8 mouse cellular contexts compared by ENCODE assay signal in genomic region chr12:67220041-67220440, GRCm38 (mm10). TPM values are rescaled to one million over a fixed set of nuclear protein-coding genes. Genes with fewer than 3 reads are reported as not detected.
DNase-seq lines count a peak whose midpoint lies in the region; ATAC-seq and TF ChIP-seq lines count a peak whose summit lies in the region.
"Had no signal": no experiment of that assay in that cellular context is flagged by ENCODE, and none has a peak within 500 bp of the region (broad histone marks: within the 10 kb centered on the region; RNA-seq: fewer than 3 reads in every experiment).

No protein-coding gene starts in this region.

- H3K4me3 ChIP-seq in left cerebral cortex, adult 2 months, result peak overlapping the region; percentile 96
- peak overlapping the region; percentile 76 for H3K4me3 ChIP-seq in forebrain, embryonic 14.5 days (ENCODE audit: low read depth, low read length)
- H3K4me3 ChIP-seq in limb, embryonic 10.5 days, result peak overlapping the region; percentile 68
- no peak overlapping the region for H3K4me3 ChIP-seq in stomach, embryonic 14.5 days (ENCODE audit: low read depth, low read length)

- H3K9me3 ChIP-seq in forebrain, embryonic 14.5 days (replicated peaks; ENCODE audit: control insufficient read depth, low read length), result no peaks in the 10 kb centered on the region
- H3K9me3 ChIP-seq in limb, embryonic 10.5 days (replicated peaks), result no peaks in the 10 kb centered on the region
- no peaks in the 10 kb centered on the region for H3K9me3 ChIP-seq in stomach, embryonic 14.5 days (ENCODE audit: control insufficient read depth, low read depth, low read length)

- WGBS in forebrain, embryonic 14.5 days, result 0% methylated on average over 6 of the region's 6 CpGs
- 2% methylated on average over 6 of the region's 6 CpGs for WGBS in limb, embryonic 10.5 days
- WGBS in stomach, embryonic 14.5 days, result 10% methylated on average over 6 of the region's 6 CpGs

- peak overlapping the region; percentile 95 for H3K4me2 ChIP-seq in forebrain, embryonic 14.5 days (ENCODE audit: low read length)
- H3K4me2 ChIP-seq in stomach, embryonic 14.5 days (replicated peaks; ENCODE audit: low read depth, low read length), result peak overlapping the region; percentile 98

- peak overlapping the region; percentile 81 for H3K27ac ChIP-seq in left cerebral cortex, adult 2 months
- no peak overlapping the region for H3K27ac ChIP-seq in forebrain, embryonic 14.5 days (ENCODE audit: low read depth, low read length)
- H3K27ac ChIP-seq in limb, embryonic 10.5 days, result no peak overlapping the region
- no peak overlapping the region for H3K27ac ChIP-seq in stomach, embryonic 14.5 days (ENCODE audit: low read length)

- intact Hi-C loops in left cerebral cortex, adult 2 months (cut with DNase I), result loop anchor here (5.0 to 10.0 kb wide), 4 partner anchors 128 to 1815 kb away; no protein-coding TSS in a partner anchor
- intact Hi-C loops in left cerebral cortex, postnatal 10 days (cut with DNase I), result loop anchor here (10.0 kb wide), 2 partner anchors 1285 to 1815 kb away; no protein-coding TSS in a partner anchor

- H3K4me1 ChIP-seq in forebrain, embryonic 14.5 days (ENCODE audit: control insufficient read depth, insufficient read depth, low read length), result no peaks in the 10 kb centered on the region; the same call in 1 of the 2 replicates
- H3K4me1 ChIP-seq in limb, embryonic 10.5 days, result peaks cover 26% of the 10 kb centered on the region
- H3K4me1 ChIP-seq in stomach, embryonic 14.5 days (ENCODE audit: control insufficient read depth, insufficient read depth, low read length), result no peaks in the 10 kb centered on the region

- no peaks in the 10 kb centered on the region for H3K27me3 ChIP-seq in forebrain, embryonic 14.5 days (replicated peaks; ENCODE audit: control insufficient read depth, insufficient read depth, low read length)
- peaks cover 61% of the 10 kb centered on the region for H3K27me3 ChIP-seq in limb, embryonic 10.5 days (ENCODE audit: low read depth, poor library complexity, severe bottlenecking)
- H3K27me3 ChIP-seq in stomach, embryonic 14.5 days (ENCODE audit: control insufficient read depth, insufficient read depth, low read length), result peaks cover 6% of the 10 kb centered on the region; the same call in 1 of the 2 replicates

- H3K36me3 ChIP-seq in forebrain, embryonic 14.5 days (ENCODE audit: control insufficient read depth, insufficient read depth, low read length), result no peaks in the 10 kb centered on the region
- no peaks in the 10 kb centered on the region for H3K36me3 ChIP-seq in limb, embryonic 10.5 days
- no peaks in the 10 kb centered on the region for H3K36me3 ChIP-seq in stomach, embryonic 14.5 days (ENCODE audit: control insufficient read depth, insufficient read depth, low read length)

- peak overlapping the region; percentile 86; the same call in 1 of the 2 replicates for H3K9ac ChIP-seq in forebrain, embryonic 14.5 days (ENCODE audit: low read length)
- no peak overlapping the region for H3K9ac ChIP-seq in stomach, embryonic 14.5 days (replicated peaks; ENCODE audit: low read depth, low read length)

- no peak for DNase-seq in left cerebral cortex, adult 2 months (ENCODE audit: extremely low spot score in 1 of 2, low spot score in 2 of 2)
- DNase-seq in left cerebral cortex, postnatal 10 days (ENCODE audit: extremely low spot score in 1 of 2, low spot score in 2 of 2), result no peak
- peak; percentile 51 for DNase-seq in forebrain, embryonic 14.5 days (ENCODE audit: low spot score)
- DNase-seq in limb, embryonic 10.5 days (ENCODE audit: low spot score), result peak; percentile 29
- no peak for DNase-seq in urinary bladder, postnatal 14 days (ENCODE audit: low spot score)
- no peak for DNase-seq in lung, postnatal 4 days

- no peak for ATAC-seq in forebrain, embryonic 14.5 days
- ATAC-seq in stomach, embryonic 14.5 days (ENCODE audit: insufficient number of reproducible peaks, insufficient read depth, low FRiP score, low read depth), result no peak

- no peak for TF ChIP-seq CTCF in left cerebral cortex, adult 2 months (IDR thresholded peaks at IDR 0.05)

RNA-seq across cellular contexts. Expression of gene Mdga2, which starts 2.3 kb away (rescaled TPM):
- 10 to 100 TPM; 56.1 to 58.6 TPM for total RNA-seq in left cerebral cortex, adult 2 months (2021)
- 10 to 100 TPM; 57.7 to 65.1 TPM for total RNA-seq in left cerebral cortex, postnatal 10 days (2021)
- 8.7 and 14.7 TPM in 2 replicates for polyA plus RNA-seq in forebrain, embryonic 14.5 days (2014; fragmentation: Nextera tagmentation; extraction: Ambion mirVana)
- 0.38 and 0.53 TPM in 2 replicates for polyA plus RNA-seq in limb, embryonic 10.5 days (2016; fragmentation: Nextera tagmentation; extraction: Ambion mirVana)
- polyA plus RNA-seq in stomach, embryonic 14.5 days (2014; fragmentation: Nextera tagmentation; extraction: Ambion mirVana), result 1.7 and 2.2 TPM in 2 replicates
- total RNA-seq: neutrophil, adult 5-6 weeks had no signal

Comparison
In these comparisons a context has a peak if more than half of its experiments do, and no peak if none do; other contexts are left out.
1. DNase-seq: peak in forebrain, embryonic 14.5 days (single experiment) and limb, embryonic 10.5 days (single experiment); none in left cerebral cortex, adult 2 months (0 of 2), left cerebral cortex, postnatal 10 days (0 of 2), urinary bladder, postnatal 14 days (single experiment) and lung, postnatal 4 days (0 of 2).